Mouse (Mus musculus) Patski (cell line): ENCODE results near the gene Mamdc2. TPM values are rescaled to one million over a fixed set of nuclear protein-coding genes. Genes with fewer than 3 reads are reported as not detected.

Experiments used
- ATAC-seq: fragments of 100-300 bp; one replicate; pipeline ENCODE4 v1.8.0; 2021
- CTCF ChIA-PET: fragments of 350-600 bp; sonication (Branson Sonifier 250); formaldehyde crosslinking; loops from one replicate; lab custom pipeline; 2022; ENCODE audit warnings: inconsistent platforms; lab: Charles Lee
- POLR2A ChIA-PET: fragments of 350-600 bp; sonication (Branson Sonifier 250); formaldehyde crosslinking; loops from one replicate; lab custom pipeline; 2022; ENCODE audit warnings: antibody characterized with exemption, inconsistent platforms; lab: Charles Lee
- DNase-seq: peaks from one replicate; pipeline ENCODE4 v3.0.0-alpha.2; 2011; ENCODE audit warnings: low read depth, low spot score
- H3K27me3 ChIP-seq: fragments of 371-371 bp; one replicate; pipeline ENCODE4 v1.5.1; 2021
- CTCF ChIP-seq: fragments of 100-300 bp; IDR thresholded peaks from one replicate; pipeline ENCODE4 v1.5.1; 2021
- in situ Hi-C: fragments of 300-500 bp; cut with MboI; formaldehyde crosslinking; loops from 3 replicates; pipeline ENCODE4 v1.11.1; 2018; ENCODE audit warnings: low pct_unique_long_range_greater_than_20kb, mixed read lengths
- polyA plus RNA-seq: library from polyadenylated mRNA; unstranded; gene quantifications from one replicate; pipeline ENCODE4 v1.2.3, GENCODE M21; 2021

Mamdc2 gene
- polyA plus RNA-seq, 1 experiment from 2014 or later: not detected

- DNase-seq: no peak
- ChIA-PET CTCF (interaction anchor here (0.8 kb wide), 1 partner anchor 9 kb away, joined by 3 read pairs; no protein-coding TSS in a partner anchor), POLR2A (no interaction called here)
- ATAC-seq: no peak
- H3K27me3 ChIP-seq: peaks cover 15% of the 10 kb centered on the region
- in situ Hi-C loops: no loop called here
- TF ChIP-seq CTCF: no peak
These were observed 91.0 kb downstream of the Mamdc2 start for GRCm38 (mm10) chr19:23357253-23357652.

- TF ChIP-seq CTCF: no peak
- DNase-seq (no peak), ATAC-seq (no peak)
- CTCF ChIA-PET: no interaction called here
- in situ Hi-C loops: no loop called here
- POLR2A ChIA-PET: no interaction called here
- peaks cover 16% of the 10 kb centered on the region for H3K27me3 ChIP-seq
These were observed 93.5 kb downstream of the Mamdc2 start for GRCm38 (mm10) chr19:23354738-23355137.

GRCm38 (mm10) chr19:23353881-23354401, 94.3 kb downstream of the Mamdc2 start:
- DNase-seq: no peak

GRCm38 (mm10) chr19:23353161-23353560, 95.1 kb downstream of the Mamdc2 start:
- TF ChIP-seq CTCF: no peak
- ATAC-seq (no peak), DNase-seq (no peak)
- in situ Hi-C loops: no loop called here
- POLR2A ChIA-PET: no interaction called here
- peaks cover 25% of the 10 kb centered on the region for H3K27me3 ChIP-seq
- CTCF ChIA-PET: no interaction called here

More at GRCm38 (mm10) chr19:23353881-23354401, 94.3 kb downstream of the Mamdc2 start:
- CTCF ChIA-PET: no interaction called here
- ATAC-seq: no peak
- peaks cover 17% of the 10 kb centered on the region for H3K27me3 ChIP-seq
- in situ Hi-C loops: no loop called here
- TF ChIP-seq CTCF: no peak
- POLR2A ChIA-PET: no interaction called here

- ATAC-seq (no peak), DNase-seq (no peak)
- peaks cover 30% of the 10 kb centered on the region for H3K27me3 ChIP-seq
- no peak for TF ChIP-seq CTCF
- POLR2A ChIA-PET: no interaction called here
- CTCF ChIA-PET: no interaction called here
- in situ Hi-C loops: no loop called here
These were observed 96.3 kb downstream of the Mamdc2 start for GRCm38 (mm10) chr19:23351808-23352491.

GRCm38 (mm10) chr19:23349930-23350329, 98.3 kb downstream of the Mamdc2 start:
- DNase-seq: no peak
- POLR2A ChIA-PET: no interaction called here
- no peak for ATAC-seq
- in situ Hi-C loops: no loop called here
- CTCF ChIA-PET: no interaction called here
- TF ChIP-seq CTCF: no peak
- H3K27me3 ChIP-seq: peaks cover 37% of the 10 kb centered on the region

- peaks cover 55% of the 10 kb centered on the region for H3K27me3 ChIP-seq
- in situ Hi-C loops: no loop called here
- no peak for TF ChIP-seq CTCF
- ATAC-seq: no peak
- CTCF ChIA-PET: no interaction called here
- POLR2A ChIA-PET: no interaction called here
- no peak for DNase-seq
These were observed 105.5 kb downstream of the Mamdc2 start for GRCm38 (mm10) chr19:23342782-23343181.

GRCm38 (mm10) chr19:23332883-23333282, 115.4 kb downstream of the Mamdc2 start:
- ChIA-PET CTCF (no interaction called here), POLR2A (no interaction called here)
- in situ Hi-C loops: no loop called here
- DNase-seq (no peak), ATAC-seq (no peak)
- TF ChIP-seq CTCF: no peak
- H3K27me3 ChIP-seq: peaks cover 57% of the 10 kb centered on the region

- ChIA-PET CTCF (no interaction called here), POLR2A (no interaction called here)
- no peak for TF ChIP-seq CTCF
- ATAC-seq (no peak), DNase-seq (no peak)
- H3K27me3 ChIP-seq: peaks cover 38% of the 10 kb centered on the region
- in situ Hi-C loops: no loop called here
These were observed 117.4 kb downstream of the Mamdc2 start for GRCm38 (mm10) chr19:23330842-23331241.

GRCm38 (mm10) chr19:23329346-23329745, 118.9 kb downstream of the Mamdc2 start:
- TF ChIP-seq CTCF: no peak
- peaks cover 23% of the 10 kb centered on the region for H3K27me3 ChIP-seq
- ATAC-seq (no peak), DNase-seq (no peak)
- in situ Hi-C loops: no loop called here
- ChIA-PET CTCF (no interaction called here), POLR2A (no interaction called here)

GRCm38 (mm10) chr19:23327056-23327640, 121.1 kb downstream of the Mamdc2 start:
- no peak for DNase-seq
- in situ Hi-C loops: no loop called here
- ATAC-seq: no peak
- ChIA-PET POLR2A (no interaction called here), CTCF (no interaction called here)
- H3K27me3 ChIP-seq: peaks cover 7% of the 10 kb centered on the region
- TF ChIP-seq CTCF: no peak
